Mouse (Mus musculus): ENCODE measurements around the gene Faf1. TPM values are rescaled to one million over a fixed set of nuclear protein-coding genes. Genes with fewer than 3 reads are reported as not detected.

The Faf1 gene
- polyA plus RNA-seq, 1 experiment from 2014 or later, result 31.5 TPM

- Histone ChIP-seq H3K9ac (no peak overlapping the region), H3K27me3 (replicated peaks) (no peaks in the 10 kb centered on the region), H3K4me2 (no peak overlapping the region), H3K4me1 (replicated peaks) (0 out of 2 replicates have a peak, but pooled peaks cover 3% of the 10 kb centered on the region), H3K27ac (ENCODE audit: poor library complexity, severe bottlenecking) (no peak overlapping the region), H3K36me3 (no peaks in the 10 kb centered on the region), H3K9me3 (replicated peaks) (0 out of 2 replicates have a peak, but pooled peaks cover 2% of the 10 kb centered on the region), H3K4me3 (no peak overlapping the region)
- ATAC-seq (ENCODE audit: insufficient number of reproducible peaks, low FRiP score), result no peak
- 90% methylated on average over 2 of the region's 2 CpGs for WGBS
Measured at GRCm38 (mm10) chr4:109705349-109705748, 29.0 kb downstream of the Faf1 start.

GRCm38 (mm10) chr4:109719281-109719680, 42.9 kb downstream of the Faf1 start:
- Histone ChIP-seq H3K4me3 (no peak overlapping the region), H3K27ac (ENCODE audit: poor library complexity, severe bottlenecking) (no peak overlapping the region), H3K9ac (no peak overlapping the region), H3K27me3 (replicated peaks) (no peaks in the 10 kb centered on the region), H3K9me3 (replicated peaks) (no peaks in the 10 kb centered on the region), H3K4me2 (no peak overlapping the region), H3K36me3 (peaks cover 3% of the 10 kb centered on the region; the same call in 1 of the 2 replicates), H3K4me1 (replicated peaks) (no peaks in the 10 kb centered on the region)
- WGBS, result 95% methylated on average over 5 of the region's 5 CpGs
- no peak for ATAC-seq (ENCODE audit: insufficient number of reproducible peaks, low FRiP score)

- 16% methylated on average over 2 of the region's 2 CpGs for WGBS
- Histone ChIP-seq H3K9ac (no peak overlapping the region), H3K9me3 (replicated peaks) (no peaks in the 10 kb centered on the region), H3K4me3 (no peak overlapping the region), H3K27ac (ENCODE audit: poor library complexity, severe bottlenecking) (no peak overlapping the region), H3K4me1 (replicated peaks) (no peaks in the 10 kb centered on the region), H3K4me2 (no peak overlapping the region), H3K36me3 (no peaks in the 10 kb centered on the region), H3K27me3 (replicated peaks) (no peaks in the 10 kb centered on the region)
- no peak for ATAC-seq (ENCODE audit: insufficient number of reproducible peaks, low FRiP score)
Measured at GRCm38 (mm10) chr4:109729281-109729680, 52.9 kb downstream of the Faf1 start.

GRCm38 (mm10) chr4:109735754-109736153, 59.4 kb downstream of the Faf1 start:
- 0 out of 2 replicates have a peak, but pooled peaks cover 3% of the 10 kb centered on the region for H3K36me3 ChIP-seq
- no peak overlapping the region for H3K9ac ChIP-seq
- no peaks in the 10 kb centered on the region for H3K9me3 ChIP-seq (replicated peaks)
- no peak overlapping the region for H3K27ac ChIP-seq (ENCODE audit: poor library complexity, severe bottlenecking)
- no peak for ATAC-seq (ENCODE audit: insufficient number of reproducible peaks, low FRiP score)
- WGBS, result 22% methylated on average over 1 of the region's 1 CpGs
- H3K27me3 ChIP-seq (replicated peaks), result no peaks in the 10 kb centered on the region
- no peak overlapping the region for H3K4me2 ChIP-seq
- H3K4me1 ChIP-seq (replicated peaks), result peaks cover 5% of the 10 kb centered on the region
- H3K4me3 ChIP-seq, result no peak overlapping the region

- Histone ChIP-seq H3K27ac (ENCODE audit: poor library complexity, severe bottlenecking) (no peak overlapping the region), H3K27me3 (replicated peaks) (no peaks in the 10 kb centered on the region), H3K4me3 (no peak overlapping the region), H3K9me3 (replicated peaks) (no peaks in the 10 kb centered on the region), H3K36me3 (no peaks in the 10 kb centered on the region), H3K4me2 (no peak overlapping the region), H3K9ac (no peak overlapping the region), H3K4me1 (replicated peaks) (no peaks in the 10 kb centered on the region)
- 81% methylated on average over 2 of the region's 2 CpGs for WGBS
- no peak for ATAC-seq (ENCODE audit: insufficient number of reproducible peaks, low FRiP score)
Measured at GRCm38 (mm10) chr4:109743984-109744383, 67.6 kb downstream of the Faf1 start.

- no peaks in the 10 kb centered on the region for H3K36me3 ChIP-seq
- no peak overlapping the region for H3K9ac ChIP-seq
- ATAC-seq (ENCODE audit: insufficient number of reproducible peaks, low FRiP score), result no peak
- no peak overlapping the region for H3K4me3 ChIP-seq
- H3K4me1 ChIP-seq (replicated peaks), result no peaks in the 10 kb centered on the region
- 38% methylated on average over 2 of the region's 2 CpGs for WGBS
- H3K4me2 ChIP-seq, result no peak overlapping the region
- H3K27me3 ChIP-seq (replicated peaks), result no peaks in the 10 kb centered on the region
- H3K9me3 ChIP-seq (replicated peaks), result no peaks in the 10 kb centered on the region
- H3K27ac ChIP-seq (ENCODE audit: poor library complexity, severe bottlenecking), result no peak overlapping the region
Measured at GRCm38 (mm10) chr4:109759031-109759430, 82.6 kb downstream of the Faf1 start.

- H3K4me1 ChIP-seq (replicated peaks), result no peaks in the 10 kb centered on the region
- no peak overlapping the region for H3K27ac ChIP-seq (ENCODE audit: poor library complexity, severe bottlenecking)
- no peak overlapping the region for H3K4me2 ChIP-seq
- no peaks in the 10 kb centered on the region for H3K36me3 ChIP-seq
- no peak overlapping the region for H3K4me3 ChIP-seq
- H3K27me3 ChIP-seq (replicated peaks), result no peaks in the 10 kb centered on the region
- ATAC-seq (ENCODE audit: insufficient number of reproducible peaks, low FRiP score), result no peak
- H3K9me3 ChIP-seq (replicated peaks), result no peaks in the 10 kb centered on the region
- 67% methylated on average over 2 of the region's 2 CpGs for WGBS
- H3K9ac ChIP-seq, result no peak overlapping the region
Measured at GRCm38 (mm10) chr4:109759901-109760300, 83.5 kb downstream of the Faf1 start.

GRCm38 (mm10) chr4:109760501-109760900, 84.1 kb downstream of the Faf1 start:
- Histone ChIP-seq H3K27ac (ENCODE audit: poor library complexity, severe bottlenecking) (no peak overlapping the region), H3K36me3 (no peaks in the 10 kb centered on the region)
- WGBS, result 87% methylated on average over 3 of the region's 3 CpGs

GRCm38 (mm10) chr4:109762768-109763501, 86.5 kb downstream of the Faf1 start:
- H3K9me3 ChIP-seq (replicated peaks), result no peaks in the 10 kb centered on the region
- no peaks in the 10 kb centered on the region for H3K27me3 ChIP-seq (replicated peaks)
- H3K9ac ChIP-seq, result no peak overlapping the region
- 70% methylated on average over 7 of the region's 7 CpGs for WGBS
- H3K4me3 ChIP-seq, result no peak overlapping the region
- ATAC-seq (ENCODE audit: insufficient number of reproducible peaks, low FRiP score), result no peak
- H3K4me2 ChIP-seq, result no peak overlapping the region
- no peaks in the 10 kb centered on the region for H3K4me1 ChIP-seq (replicated peaks)
- no peak overlapping the region for H3K27ac ChIP-seq (ENCODE audit: poor library complexity, severe bottlenecking)
- no peaks in the 10 kb centered on the region for H3K36me3 ChIP-seq

More at GRCm38 (mm10) chr4:109760501-109760900, 84.1 kb downstream of the Faf1 start:
- no peaks in the 10 kb centered on the region for H3K4me1 ChIP-seq (replicated peaks)
- H3K4me2 ChIP-seq, result no peak overlapping the region
- no peaks in the 10 kb centered on the region for H3K9me3 ChIP-seq (replicated peaks)
- no peaks in the 10 kb centered on the region for H3K27me3 ChIP-seq (replicated peaks)
- H3K9ac ChIP-seq, result no peak overlapping the region
- H3K4me3 ChIP-seq, result no peak overlapping the region
- ATAC-seq (ENCODE audit: insufficient number of reproducible peaks, low FRiP score), result no peak

- Histone ChIP-seq H3K4me2 (no peak overlapping the region), H3K9ac (no peak overlapping the region), H3K36me3 (no peaks in the 10 kb centered on the region), H3K4me3 (no peak overlapping the region), H3K27me3 (replicated peaks) (no peaks in the 10 kb centered on the region), H3K9me3 (replicated peaks) (no peaks in the 10 kb centered on the region), H3K27ac (ENCODE audit: poor library complexity, severe bottlenecking) (no peak overlapping the region), H3K4me1 (replicated peaks) (no peaks in the 10 kb centered on the region)
- 86% methylated on average over 1 of the region's 1 CpGs for WGBS
- ATAC-seq (ENCODE audit: insufficient number of reproducible peaks, low FRiP score), result no peak
Measured at GRCm38 (mm10) chr4:109769071-109769470, 92.7 kb downstream of the Faf1 start.

GRCm38 (mm10) chr4:109782577-109783114, 106.3 kb downstream of the Faf1 start:
- ATAC-seq (ENCODE audit: insufficient number of reproducible peaks, low FRiP score), result no peak
- no peak overlapping the region for H3K4me2 ChIP-seq
- 93% methylated on average over 4 of the region's 4 CpGs for WGBS

More at GRCm38 (mm10) chr4:109782577-109783114, 106.3 kb downstream of the Faf1 start:
- Histone ChIP-seq H3K9ac (no peak overlapping the region), H3K36me3 (no peaks in the 10 kb centered on the region), H3K4me1 (replicated peaks) (no peaks in the 10 kb centered on the region), H3K4me3 (no peak overlapping the region), H3K27me3 (replicated peaks) (no peaks in the 10 kb centered on the region), H3K9me3 (replicated peaks) (no peaks in the 10 kb centered on the region), H3K27ac (ENCODE audit: poor library complexity, severe bottlenecking) (no peak overlapping the region)
